19 mouse cellular contexts compared by ENCODE assay signal in the genomic region with DNA sequence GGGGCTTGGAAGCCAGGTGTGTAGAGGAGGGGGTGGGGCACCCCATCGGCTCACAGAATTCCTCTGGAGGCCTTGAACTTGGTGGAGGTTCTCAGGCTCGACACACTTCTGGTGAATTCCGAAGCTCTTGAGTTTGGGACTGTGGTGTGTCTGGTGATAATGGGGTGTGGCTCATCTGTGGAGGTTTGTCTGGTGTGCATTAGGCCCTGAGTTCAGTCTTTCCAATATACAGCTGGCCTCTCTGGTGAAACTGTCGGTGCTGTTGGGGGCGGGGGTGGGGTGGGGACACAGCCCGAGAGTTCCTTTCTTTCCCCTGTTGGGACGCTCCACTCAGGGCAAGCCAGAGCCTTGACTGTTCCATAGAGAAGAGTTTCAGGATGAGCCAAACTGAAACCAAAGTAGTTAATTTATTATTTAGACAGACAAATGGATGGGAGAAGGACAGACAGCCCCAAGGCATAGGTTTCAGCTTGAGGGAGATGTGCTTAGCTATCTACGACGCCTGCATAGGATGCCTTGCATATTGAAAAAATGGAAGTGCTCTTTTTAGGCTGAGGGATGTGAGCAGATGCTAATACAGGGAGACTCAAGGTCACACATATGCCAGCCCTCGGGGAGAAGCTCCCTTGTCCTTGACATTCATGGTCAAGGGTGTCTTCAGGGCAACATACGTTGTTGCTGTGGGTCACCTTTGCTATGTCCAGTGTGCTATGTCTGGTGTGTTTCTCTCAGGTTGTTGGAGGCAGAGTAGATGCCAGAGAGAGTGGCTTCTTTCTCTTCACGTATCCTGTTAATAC. TPM values are rescaled to one million over a fixed set of nuclear protein-coding genes. Genes with fewer than 3 reads are reported as not detected.
DNase-seq lines count a peak whose midpoint lies in the region; ATAC-seq and TF ChIP-seq lines count a peak whose summit lies in the region.
"Had no signal": no experiment of that assay in that cellular context is flagged by ENCODE, and none has a peak within 500 bp of the region (broad histone marks: within the 10 kb centered on the region; RNA-seq: fewer than 3 reads in every experiment).

No protein-coding gene starts in this region.

- no peaks in the 10 kb centered on the region for H3K9me3 ChIP-seq in CH12.LX (replicated peaks; ENCODE audit: low read length)
- H3K9me3 ChIP-seq in midbrain, embryonic 14.5 days (ENCODE audit: control insufficient read depth, low read length) = no peaks in the 10 kb centered on the region
- H3K9me3 ChIP-seq: embryonic facial prominence, embryonic 10.5 days; embryonic facial prominence, embryonic 12.5 days; forebrain, embryonic 13.5 days; forebrain, embryonic 15.5 days had no signal

- peak overlapping the region; percentile 47 for H3K4me2 ChIP-seq in CH12.LX (ENCODE audit: insufficient read depth, low read depth, poor library complexity, severe bottlenecking)
- no peak overlapping the region for H3K4me2 ChIP-seq in midbrain, embryonic 14.5 days (ENCODE audit: low read length)
- H3K4me2 ChIP-seq: embryonic facial prominence, embryonic 12.5 days; forebrain, embryonic 13.5 days; forebrain, embryonic 15.5 days had no signal

- TF ChIP-seq EP300 in CH12.LX (IDR thresholded peaks at IDR 0.05; ENCODE audit: low read length) = no peak

- peak overlapping the region; percentile 21 for H3K9ac ChIP-seq in CH12.LX (ENCODE audit: insufficient read depth, low read depth)
- H3K9ac ChIP-seq in midbrain, embryonic 14.5 days (replicated peaks; ENCODE audit: low read length) = no peak overlapping the region
- H3K9ac ChIP-seq: embryonic facial prominence, embryonic 12.5 days; forebrain, embryonic 13.5 days; forebrain, embryonic 15.5 days; forebrain, postnatal 0 days had no signal

- in situ Hi-C loops in CH12.LX (cut with MboI; ENCODE audit: low pct_ligation_motif_present, low pct_unique_long_range_greater_than_20kb, low sequenced_read_pairs) = no loop called here

- no peak for TF ChIP-seq CTCF in spleen, adult 2 months (IDR thresholded peaks at IDR 0.05; ENCODE audit: extremely low read depth, insufficient read depth, insufficient read length, insufficient replicate concordance)
- no peak for TF ChIP-seq CTCF in CH12.LX (conservative IDR thresholded peaks at IDR 0.05 in 1 of 2, IDR thresholded peaks at IDR 0.05 in 1 of 2; ENCODE audit: low read depth in 2 of 2, low read length in 2 of 2)
- TF ChIP-seq CTCF in small intestine, adult 2 months (IDR thresholded peaks at IDR 0.05; ENCODE audit: extremely low read depth, insufficient read length, insufficient replicate concordance, low read depth, low read length) = no peak

- no peaks in the 10 kb centered on the region for H3K27me3 ChIP-seq in spleen, adult 2 months (ENCODE audit: control insufficient read depth, insufficient read depth, low read length)
- H3K27me3 ChIP-seq in CH12.LX (replicated peaks) = no peaks in the 10 kb centered on the region
- H3K27me3 ChIP-seq in small intestine, adult 2 months (ENCODE audit: control insufficient read depth, insufficient read depth, low read length) = no peaks in the 10 kb centered on the region
- no peaks in the 10 kb centered on the region for H3K27me3 ChIP-seq in midbrain, embryonic 14.5 days (ENCODE audit: control insufficient read depth, insufficient read depth, low read length)
- H3K27me3 ChIP-seq: embryonic facial prominence, embryonic 12.5 days; forebrain, embryonic 13.5 days; forebrain, embryonic 15.5 days had no signal

- DNase-seq in spleen, adult 2 months (ENCODE audit: low read depth in 1 of 2, low spot score in 2 of 2) = no peak
- DNase-seq in spleen, adult 12 weeks (ENCODE audit: low spot score) = no peak
- DNase-seq in CH12.LX (ENCODE audit: extremely low read depth) = no peak
- no peak for DNase-seq in kidney, adult 9 months
- DNase-seq in midbrain, embryonic 14.5 days = no peak
- DNase-seq: adrenal gland, adult 2 months; adrenal gland, postnatal 10 days; adrenal gland, postnatal 25 days; cerebellum, adult 11-12 months; cerebellum, adult 2 months; cerebellum, adult 9-10 months; cerebellum, postnatal 10 days; cerebellum, postnatal 25 days; forebrain, postnatal 0 days had no signal

- 50% methylated on average over 12 of the region's 12 CpGs for WGBS in spleen, adult 2 months
- 76% methylated on average over 12 of the region's 12 CpGs for WGBS in small intestine, adult 2 months
- 91% methylated on average over 12 of the region's 12 CpGs for WGBS in midbrain, embryonic 14.5 days

- dilution Hi-C loops in CH12.LX (cut with MboI; ENCODE audit: extremely low pct_ligation_motif_present, extremely low pct_unique_long_range_greater_than_20kb, low sequenced_read_pairs) = no loop called here

- ATAC-seq in midbrain, embryonic 14.5 days (ENCODE audit: low FRiP score, low TSS enrichment) = no peak
- ATAC-seq: forebrain, embryonic 13.5 days; forebrain, embryonic 15.5 days; forebrain, postnatal 0 days had no signal

- TF ChIP-seq RAD21 in CH12.LX (IDR thresholded peaks at IDR 0.05; ENCODE audit: low read depth, low read length) = no peak

- peaks cover 33% of the 10 kb centered on the region for H3K36me3 ChIP-seq in spleen, adult 2 months (ENCODE audit: control insufficient read depth, insufficient read depth, low read length)
- peaks cover 27 to 82% of the 10 kb centered on the region in 2 experiments for H3K36me3 ChIP-seq in CH12.LX (replicated peaks in 1 of 2; ENCODE audit: control insufficient read depth in 1 of 2, insufficient read depth in 1 of 2, low read length in 1 of 2)
- no peaks in the 10 kb centered on the region for H3K36me3 ChIP-seq in small intestine, adult 2 months (ENCODE audit: control insufficient read depth, insufficient read depth, low read length)
- no peaks in the 10 kb centered on the region for H3K36me3 ChIP-seq in midbrain, embryonic 14.5 days (ENCODE audit: control insufficient read depth, insufficient read depth, low read length)
- H3K36me3 ChIP-seq: embryonic facial prominence, embryonic 12.5 days; forebrain, embryonic 15.5 days had no signal

- H3K4me1 ChIP-seq in spleen, adult 2 months (ENCODE audit: control insufficient read depth, insufficient read depth, insufficient read length) = peaks cover 50% of the 10 kb centered on the region
- H3K4me1 ChIP-seq in CH12.LX (ENCODE audit: control insufficient read depth in 1 of 2, insufficient read depth in 2 of 2) = peaks cover 57 to 94% of the 10 kb centered on the region in 2 experiments
- no peaks in the 10 kb centered on the region; the same call in none of the 2 replicates for H3K4me1 ChIP-seq in small intestine, adult 2 months (ENCODE audit: control insufficient read depth, insufficient read depth, insufficient read length, low read length)
- no peaks in the 10 kb centered on the region for H3K4me1 ChIP-seq in midbrain, embryonic 14.5 days (ENCODE audit: control insufficient read depth, insufficient read depth, low read length)
- H3K4me1 ChIP-seq: forebrain, embryonic 15.5 days had no signal

- H3K79me2 ChIP-seq in CH12.LX (replicated peaks; ENCODE audit: control insufficient read depth, extremely low read depth, insufficient read depth, poor library complexity, severe bottlenecking) = peaks cover 14% of the 10 kb centered on the region

- no peak overlapping the region; the same call in 1 of the 2 replicates for H3K4me3 ChIP-seq in spleen, adult 2 months (ENCODE audit: extremely low read depth, insufficient read depth, insufficient read length)
- no peak overlapping the region for H3K4me3 ChIP-seq in CH12.LX (replicated peaks in 1 of 3; ENCODE audit: low read depth in 2 of 3, low read length in 2 of 3, poor library complexity in 1 of 3)
- no peak overlapping the region for H3K4me3 ChIP-seq in small intestine, adult 2 months (ENCODE audit: low read depth, low read length)
- no peak overlapping the region for H3K4me3 ChIP-seq in midbrain, embryonic 14.5 days (replicated peaks; ENCODE audit: low read depth, low read length)
- H3K4me3 ChIP-seq: embryonic facial prominence, embryonic 10.5 days; embryonic facial prominence, embryonic 12.5 days; forebrain, embryonic 13.5 days; forebrain, embryonic 15.5 days had no signal

- H3K27ac ChIP-seq in spleen, adult 2 months (ENCODE audit: insufficient read depth, low read length) = peak overlapping the region; percentile 99
- H3K27ac ChIP-seq in CH12.LX (ENCODE audit: insufficient read depth, low read depth) = peak overlapping the region; percentile 90
- peak overlapping the region; percentile 27; the same call in 1 of the 2 replicates for H3K27ac ChIP-seq in small intestine, adult 2 months (ENCODE audit: insufficient read depth, low read depth, low read length)
- no peak overlapping the region for H3K27ac ChIP-seq in midbrain, embryonic 14.5 days (replicated peaks; ENCODE audit: low read depth, low read length)
- H3K27ac ChIP-seq: embryonic facial prominence, embryonic 10.5 days; embryonic facial prominence, embryonic 12.5 days; forebrain, embryonic 13.5 days; forebrain, embryonic 15.5 days had no signal

- no peak for TF ChIP-seq POLR2A in spleen, adult 2 months (IDR thresholded peaks at IDR 0.05; ENCODE audit: low read depth, low read length)
- no peak; the same call in 1 of the 2 replicates for TF ChIP-seq POLR2A in CH12.LX (IDR thresholded peaks at IDR 0.05; ENCODE audit: low read depth, low read length)
- no peak for TF ChIP-seq POLR2A in small intestine, adult 2 months (IDR thresholded peaks at IDR 0.05; ENCODE audit: low read depth, low read length)

TF ChIP-seq in CH12.LX, 34 proteins besides CTCF, POLR2A, EP300 and RAD21 (continues in another document):
- TF ChIP-seq ZMIZ1 (IDR thresholded peaks at IDR 0.05; ENCODE audit: low read depth, low read length) = no peak
- peak; percentile 35 for TF ChIP-seq IRF4 (IDR thresholded peaks at IDR 0.05; ENCODE audit: low read depth, low read length)
- TF ChIP-seq USF2 (conservative IDR thresholded peaks at IDR 0.05; ENCODE audit: low read depth, low read length) = no peak
- TF ChIP-seq UBTF (IDR thresholded peaks at IDR 0.05; ENCODE audit: low read depth, low read length) = no peak
- no peak for TF ChIP-seq CHD1 (IDR thresholded peaks at IDR 0.05; ENCODE audit: low read depth, low read length)
- TF ChIP-seq PAX5 (IDR thresholded peaks at IDR 0.05; ENCODE audit: low read length) = no peak
- no peak for TF ChIP-seq USF1 (IDR thresholded peaks at IDR 0.05; ENCODE audit: low read depth, low read length)

RNA-seq across cellular contexts. Expression of gene Hvcn1, which starts 11.7 kb away (rescaled TPM):
- polyA plus RNA-seq in spleen, adult 2 months (2012; rRNA removed) = 174 and 200 TPM in 2 replicates
- total RNA-seq in CH12.LX (2012; rRNA removed) (156 and 167 TPM in 2 replicates), CH12.LX (2014; rRNA removed) (132 and 143 TPM in 2 replicates)
- polyA plus RNA-seq in CH12.LX (2012; ENCODE audit: insufficient read length, low read depth) = 145 and 159 TPM in 2 replicates
- polyA plus RNA-seq in small intestine, adult 2 months (2012; rRNA removed) = 8.1 and 18.6 TPM in 2 replicates
- 1.8 and 2.5 TPM in 2 replicates for polyA plus RNA-seq in midbrain, embryonic 14.5 days (2014; fragmentation: Nextera tagmentation; extraction: Ambion mirVana)

RNA-seq across cellular contexts. Expression of gene Tctn1, which starts 46.0 kb away (rescaled TPM):
- polyA plus RNA-seq in spleen, adult 2 months (2012; rRNA removed) = 22.1 and 25.3 TPM in 2 replicates
- total RNA-seq in CH12.LX (2012; rRNA removed) (7.6 and 8.8 TPM in 2 replicates), CH12.LX (2014; rRNA removed) (2.6 and 2.9 TPM in 2 replicates)
- 3.7 and 4.4 TPM in 2 replicates for polyA plus RNA-seq in CH12.LX (2012; ENCODE audit: insufficient read length, low read depth)
- 5.8 and 12.5 TPM in 2 replicates for polyA plus RNA-seq in small intestine, adult 2 months (2012; rRNA removed)
- 6.2 and 6.6 TPM in 2 replicates for polyA plus RNA-seq in midbrain, embryonic 14.5 days (2014; fragmentation: Nextera tagmentation; extraction: Ambion mirVana)
